Comparison of ENCODE assay signal across 10 mouse cellular contexts in genomic region chr7:80654926-80655325, GRCm38 (mm10). TPM values are rescaled to one million over a fixed set of nuclear protein-coding genes. Genes with fewer than 3 reads are reported as not detected.
DNase-seq lines count a peak whose midpoint lies in the region; ATAC-seq and TF ChIP-seq lines count a peak whose summit lies in the region.
"Had no signal": no experiment of that assay in that cellular context is flagged by ENCODE, and none has a peak within 500 bp of the region (broad histone marks: within the 10 kb centered on the region; RNA-seq: fewer than 3 reads in every experiment).

No protein-coding gene starts in this region.

- no peaks in the 10 kb centered on the region for H3K27me3 ChIP-seq in cerebellum, adult 2 months (ENCODE audit: control insufficient read depth, insufficient read depth, low read length)
- no peaks in the 10 kb centered on the region for H3K27me3 ChIP-seq in heart, embryonic 13.5 days (replicated peaks)
- H3K27me3 ChIP-seq in lung, postnatal 0 days (replicated peaks; ENCODE audit: insufficient read depth, low read length) = no peaks in the 10 kb centered on the region
- H3K27me3 ChIP-seq: limb, embryonic 13.5 days; stomach, embryonic 15.5 days had no signal

- 10% methylated on average over 5 of the region's 5 CpGs for WGBS in cerebellum, adult 2 months
- 50% methylated on average over 5 of the region's 5 CpGs for WGBS in heart, embryonic 13.5 days
- 75% methylated on average over 5 of the region's 5 CpGs for WGBS in lung, postnatal 0 days

- TF ChIP-seq CTCF in cerebellum, adult 2 months (IDR thresholded peaks at IDR 0.05; ENCODE audit: borderline replicate concordance, insufficient read depth, low read depth, low read length) = no peak
- no peak for TF ChIP-seq CTCF in lung, postnatal 0 days (IDR thresholded peaks at IDR 0.05)

- H3K4me2 ChIP-seq in heart, embryonic 13.5 days = 0 out of 2 replicates have a peak overlapping the region, but pooled peaks have one; percentile 14
- H3K4me2 ChIP-seq in lung, postnatal 0 days (replicated peaks; ENCODE audit: low read depth, low read length) = no peak overlapping the region
- H3K4me2 ChIP-seq: limb, embryonic 13.5 days; stomach, embryonic 15.5 days had no signal

- peaks cover 47% of the 10 kb centered on the region for H3K4me1 ChIP-seq in cerebellum, adult 2 months (ENCODE audit: control insufficient read depth, insufficient read depth, low read length)
- peaks cover 70% of the 10 kb centered on the region for H3K4me1 ChIP-seq in heart, embryonic 13.5 days
- H3K4me1 ChIP-seq in lung, postnatal 0 days (ENCODE audit: insufficient read depth, low read depth, low read length) = peaks cover 24% of the 10 kb centered on the region; the same call in 1 of the 2 replicates

- H3K9ac ChIP-seq in heart, embryonic 13.5 days = peak overlapping the region; percentile 15; the same call in 1 of the 2 replicates
- H3K9ac ChIP-seq in lung, postnatal 0 days (replicated peaks; ENCODE audit: low read depth) = no peak overlapping the region
- H3K9ac ChIP-seq: limb, embryonic 13.5 days; stomach, embryonic 15.5 days had no signal

- no peak overlapping the region for H3K4me3 ChIP-seq in cerebellum, adult 2 months (replicated peaks; ENCODE audit: insufficient read depth, low read depth, low read length)
- no peak overlapping the region for H3K4me3 ChIP-seq in heart, embryonic 13.5 days
- H3K4me3 ChIP-seq in lung, postnatal 0 days (ENCODE audit: low read depth, low read length) = no peak overlapping the region
- H3K4me3 ChIP-seq: limb, embryonic 13.5 days; stomach, embryonic 15.5 days had no signal

- ATAC-seq in heart, embryonic 13.5 days (ENCODE audit: extremely low read depth, insufficient number of reproducible peaks, low FRiP score, low TSS enrichment) = no peak
- no peak for ATAC-seq in lung, postnatal 0 days

- no peaks in the 10 kb centered on the region for H3K36me3 ChIP-seq in heart, embryonic 13.5 days
- no peaks in the 10 kb centered on the region for H3K36me3 ChIP-seq in lung, postnatal 0 days (ENCODE audit: insufficient read depth, low read length)
- H3K36me3 ChIP-seq: stomach, embryonic 15.5 days had no signal

- no peak for DNase-seq in cerebellum, adult 2 months
- DNase-seq in cerebellum, adult 18-20 months = no peak
- DNase-seq in heart, adult 11 months = no peak
- DNase-seq in lung, postnatal 0 days (ENCODE audit: low spot score) = no peak
- DNase-seq in lung, adult 18-20 months = no peak
- DNase-seq in skeletal muscle tissue, adult 2 months (ENCODE audit: low read depth, low spot score) = peak; percentile 63
- DNase-seq in spleen, postnatal 14 days (ENCODE audit: low spot score in 2 of 2) = no peak

- TF ChIP-seq EP300 in lung, postnatal 0 days (IDR thresholded peaks at IDR 0.05) = no peak

- H3K27ac ChIP-seq in cerebellum, adult 2 months (ENCODE audit: insufficient read depth, low read length) = peak overlapping the region; percentile 73; the same call in 1 of the 2 replicates
- H3K27ac ChIP-seq in heart, embryonic 13.5 days (replicated peaks) = peak overlapping the region; percentile 86
- H3K27ac ChIP-seq in lung, postnatal 0 days (ENCODE audit: low read length) = peak overlapping the region; percentile 62
- H3K27ac ChIP-seq: stomach, embryonic 15.5 days had no signal

- no peak for TF ChIP-seq POLR2A in cerebellum, adult 2 months (IDR thresholded peaks at IDR 0.05; ENCODE audit: borderline replicate concordance, insufficient read depth, low read length)

- no peaks in the 10 kb centered on the region for H3K9me3 ChIP-seq in heart, embryonic 13.5 days
- no peaks in the 10 kb centered on the region for H3K9me3 ChIP-seq in lung, postnatal 0 days (ENCODE audit: low read length)
- H3K9me3 ChIP-seq: limb, embryonic 13.5 days; stomach, embryonic 15.5 days had no signal

RNA-seq across cellular contexts. Expression of gene Crtc3, which starts 33.8 kb away (rescaled TPM):
- 21.7 and 24.8 TPM in 2 replicates for polyA plus RNA-seq in cerebellum, adult 2 months (2012; rRNA removed)
- 14.9 and 16.6 TPM in 2 replicates for polyA plus RNA-seq in heart, embryonic 13.5 days (2015; fragmentation: Nextera tagmentation; extraction: Ambion mirVana)
- 19.7 and 20.1 TPM in 2 replicates for polyA plus RNA-seq in lung, postnatal 0 days (2015; fragmentation: Nextera tagmentation; extraction: Ambion mirVana)
